Comparison of ENCODE assay signal across 9 mouse cellular contexts in the genomic region with DNA sequence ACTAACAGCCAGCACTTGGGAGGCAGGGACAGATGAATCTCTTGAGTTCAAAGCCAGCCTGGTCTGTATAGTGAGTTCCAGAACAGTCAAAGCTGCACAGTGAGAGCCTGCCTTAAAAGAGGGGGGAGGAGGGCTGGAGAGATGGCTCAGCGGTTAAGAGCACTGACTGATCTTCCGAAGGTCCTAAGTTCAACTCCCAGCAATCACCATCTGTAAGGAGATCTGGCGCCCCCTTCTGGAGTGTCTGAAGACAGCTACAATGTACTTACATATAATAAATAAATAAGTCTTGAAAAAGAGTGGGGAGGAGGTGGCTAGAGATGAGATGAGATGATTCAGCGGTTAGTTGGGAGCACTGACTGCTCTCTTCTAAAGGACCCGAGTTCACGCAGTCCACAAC. TPM values are rescaled to one million over a fixed set of nuclear protein-coding genes. Genes with fewer than 3 reads are reported as not detected.
A peak's percentile ranks its signal among the peaks of the same experiment; 100 is the strongest.
DNase-seq lines count a peak whose midpoint lies in the region; ATAC-seq and TF ChIP-seq lines count a peak whose summit lies in the region.
"Had no signal": no experiment of that assay in that cellular context is flagged by ENCODE, and none has a peak within 500 bp of the region (broad histone marks: within the 10 kb centered on the region; RNA-seq: fewer than 3 reads in every experiment).

No protein-coding gene starts in this region.

- no peaks in the 10 kb centered on the region for H3K79me2 ChIP-seq in heart, adult 2 months (replicated peaks; ENCODE audit: control insufficient read depth, insufficient read depth, low read length)

- no peaks in the 10 kb centered on the region for H3K36me3 ChIP-seq in heart, adult 2 months (ENCODE audit: control insufficient read depth, insufficient read depth, low read length)
- no peaks in the 10 kb centered on the region for H3K36me3 ChIP-seq in midbrain, postnatal 0 days (ENCODE audit: insufficient read depth, low read length)
- peaks cover 52% of the 10 kb centered on the region for H3K36me3 ChIP-seq in midbrain, embryonic 13.5 days
- H3K36me3 ChIP-seq in small intestine, adult 2 months (ENCODE audit: control insufficient read depth, insufficient read depth, low read length) = peaks cover 30% of the 10 kb centered on the region

- no peak for TF ChIP-seq POLR2A in heart, adult 2 months (IDR thresholded peaks at IDR 0.05; ENCODE audit: insufficient read depth, low read depth, low read length)
- no peak for TF ChIP-seq POLR2A in small intestine, adult 2 months (IDR thresholded peaks at IDR 0.05; ENCODE audit: low read depth, low read length)

- TF ChIP-seq EP300 in heart, adult 2 months (IDR thresholded peaks at IDR 0.05; ENCODE audit: insufficient read depth, low read depth, low read length) = no peak

- WGBS in heart, adult 2 months = 84% methylated on average over 6 of the region's 6 CpGs
- 89% methylated on average over 6 of the region's 6 CpGs for WGBS in midbrain, postnatal 0 days
- 89% methylated on average over 6 of the region's 6 CpGs for WGBS in midbrain, embryonic 13.5 days
- 73% methylated on average over 6 of the region's 6 CpGs for WGBS in small intestine, adult 2 months

- intact Hi-C loops in heart, adult 2 months (cut with DNase I) = no loop called here
- intact Hi-C loops in heart, postnatal 10 days (cut with DNase I) = no loop called here

- no peak for DNase-seq in heart, adult 2 months
- DNase-seq in heart, postnatal 10 days = no peak
- DNase-seq in midbrain, postnatal 0 days (ENCODE audit: low spot score) = peak; percentile 10
- no peak for DNase-seq in cerebellum, adult 9-10 months
- DNase-seq in left cerebral cortex, adult 18-20 months (ENCODE audit: low spot score in 2 of 2) = no peak

- no peak overlapping the region for H3K27ac ChIP-seq in heart, adult 2 months
- no peak overlapping the region for H3K27ac ChIP-seq in midbrain, postnatal 0 days (ENCODE audit: low read depth, low read length)
- no peak overlapping the region for H3K27ac ChIP-seq in midbrain, embryonic 13.5 days
- no peak overlapping the region for H3K27ac ChIP-seq in small intestine, adult 2 months (ENCODE audit: insufficient read depth, low read depth, low read length)
- H3K27ac ChIP-seq: neural tube, embryonic 15.5 days had no signal

- H3K27me3 ChIP-seq in heart, adult 2 months (ENCODE audit: control insufficient read depth, insufficient read depth, low read length) = no peaks in the 10 kb centered on the region
- no peaks in the 10 kb centered on the region for H3K27me3 ChIP-seq in midbrain, postnatal 0 days (ENCODE audit: insufficient read depth, low read length)
- no peaks in the 10 kb centered on the region for H3K27me3 ChIP-seq in midbrain, embryonic 13.5 days
- H3K27me3 ChIP-seq in small intestine, adult 2 months (ENCODE audit: control insufficient read depth, insufficient read depth, low read length) = no peaks in the 10 kb centered on the region
- H3K27me3 ChIP-seq: neural tube, embryonic 15.5 days had no signal

- peak; percentile 40 for TF ChIP-seq CTCF in heart, adult 2 months (IDR thresholded peaks at IDR 0.05)
- peak; percentile 35 for TF ChIP-seq CTCF in midbrain, postnatal 0 days (IDR thresholded peaks at IDR 0.05)
- TF ChIP-seq CTCF in small intestine, adult 2 months (IDR thresholded peaks at IDR 0.05; ENCODE audit: extremely low read depth, insufficient read length, insufficient replicate concordance, low read depth, low read length) = peak; percentile 38; the same call in 1 of the 2 replicates

- no peak for ATAC-seq in midbrain, postnatal 0 days (ENCODE audit: low FRiP score)
- no peak for ATAC-seq in midbrain, embryonic 13.5 days
- peak; percentile 32 for ATAC-seq in activated CD4-positive, CD25-positive, alpha-beta regulatory T cell, adult 4 months

- H3K9me3 ChIP-seq in midbrain, postnatal 0 days (ENCODE audit: low read length) = no peaks in the 10 kb centered on the region
- H3K9me3 ChIP-seq in midbrain, embryonic 13.5 days = no peaks in the 10 kb centered on the region
- H3K9me3 ChIP-seq: neural tube, embryonic 15.5 days had no signal

- no peak overlapping the region for H3K9ac ChIP-seq in heart, adult 2 months (ENCODE audit: low read depth, low read length)
- no peak overlapping the region for H3K9ac ChIP-seq in midbrain, postnatal 0 days (replicated peaks; ENCODE audit: low read length, poor library complexity, severe bottlenecking)
- H3K9ac ChIP-seq in midbrain, embryonic 13.5 days (replicated peaks) = no peak overlapping the region
- H3K9ac ChIP-seq: neural tube, embryonic 15.5 days had no signal

- no peak overlapping the region for H3K4me2 ChIP-seq in midbrain, postnatal 0 days (ENCODE audit: low read depth, low read length, poor library complexity, severe bottlenecking)
- no peak overlapping the region for H3K4me2 ChIP-seq in midbrain, embryonic 13.5 days (replicated peaks)
- H3K4me2 ChIP-seq: neural tube, embryonic 15.5 days had no signal

- no peaks in the 10 kb centered on the region; the same call in 1 of the 2 replicates for H3K4me1 ChIP-seq in heart, adult 2 months (ENCODE audit: control insufficient read depth, insufficient read depth, low read length)
- no peaks in the 10 kb centered on the region for H3K4me1 ChIP-seq in midbrain, postnatal 0 days (ENCODE audit: insufficient read depth, low read length)
- H3K4me1 ChIP-seq in midbrain, embryonic 13.5 days (replicated peaks) = peaks cover 8% of the 10 kb centered on the region
- H3K4me1 ChIP-seq in small intestine, adult 2 months (ENCODE audit: control insufficient read depth, insufficient read depth, insufficient read length, low read length) = peaks cover 8% of the 10 kb centered on the region
- H3K4me1 ChIP-seq: neural tube, embryonic 15.5 days had no signal

- H3K4me3 ChIP-seq in heart, adult 2 months = no peak overlapping the region
- no peak overlapping the region for H3K4me3 ChIP-seq in midbrain, postnatal 0 days (ENCODE audit: low read depth, low read length)
- no peak overlapping the region for H3K4me3 ChIP-seq in midbrain, embryonic 13.5 days (replicated peaks)
- no peak overlapping the region for H3K4me3 ChIP-seq in small intestine, adult 2 months (ENCODE audit: low read depth, low read length)
- H3K4me3 ChIP-seq: neural tube, embryonic 15.5 days had no signal

RNA-seq across cellular contexts. Expression of gene Sinhcaf, which starts 15.0 kb away (rescaled TPM):
- 1 to 10 TPM; 2.7 to 5.0 TPM for total RNA-seq in heart, adult 2 months (2021)
- polyA plus RNA-seq in heart, adult 2 months (2012; rRNA removed) = 1.3 and 2.1 TPM in 2 replicates
- total RNA-seq in heart, postnatal 10 days (2021) = 10 to 100 TPM in 1 of 2 experiments, 1 to 10 TPM in 1; 9.0 to 11.6 TPM
- total RNA-seq in midbrain, postnatal 0 days (2014; rRNA removed) = 10.4 and 10.5 TPM in 2 replicates
- 7.3 and 9.3 TPM in 2 replicates for polyA plus RNA-seq in midbrain, postnatal 0 days (2015; fragmentation: Nextera tagmentation; extraction: Ambion mirVana)
- 141 and 156 TPM in 2 replicates for polyA plus RNA-seq in midbrain, embryonic 13.5 days (2015; fragmentation: Nextera tagmentation; extraction: Ambion mirVana)
- polyA plus RNA-seq in activated CD4-positive, CD25-positive, alpha-beta regulatory T cell, adult 4 months (2017; shearing (Covaris generic)) = 10 to 100 TPM; 61.4 to 62.9 TPM
- polyA plus RNA-seq in small intestine, adult 2 months (2012; rRNA removed) = 0.57 and 1.5 TPM in 2 replicates
- total RNA-seq in left cerebral cortex, adult 18-20 months (2021) = 1 to 10 TPM; 1.9 to 2.1 TPM

RNA-seq across cellular contexts. Expression of gene Caprin2, which starts 35.2 kb away (rescaled TPM):
- total RNA-seq in heart, adult 2 months (2021) = 1 to 10 TPM; 4.1 to 4.2 TPM
- 4.0 and 7.4 TPM in 2 replicates for polyA plus RNA-seq in heart, adult 2 months (2012; rRNA removed)
- total RNA-seq in heart, postnatal 10 days (2021) = 1 to 10 TPM; 6.2 to 7.8 TPM
- total RNA-seq in midbrain, postnatal 0 days (2014; rRNA removed) = 13.6 and 18.0 TPM in 2 replicates
- 5.9 and 6.5 TPM in 2 replicates for polyA plus RNA-seq in midbrain, postnatal 0 days (2015; fragmentation: Nextera tagmentation; extraction: Ambion mirVana)
- polyA plus RNA-seq in midbrain, embryonic 13.5 days (2015; fragmentation: Nextera tagmentation; extraction: Ambion mirVana) = 14.5 and 17.1 TPM in 2 replicates
- polyA plus RNA-seq in activated CD4-positive, CD25-positive, alpha-beta regulatory T cell, adult 4 months (2017; shearing (Covaris generic)) = 1 to 10 TPM; 2.9 to 3.7 TPM
- polyA plus RNA-seq in small intestine, adult 2 months (2012; rRNA removed) = 1.6 and 1.7 TPM in 2 replicates
- total RNA-seq in left cerebral cortex, adult 18-20 months (2021) = 1 to 10 TPM; 7.1 to 9.0 TPM
